Mouse (Mus musculus): ENCODE measurements around the gene Tuba3a. TPM values are rescaled to one million over a fixed set of nuclear protein-coding genes. Genes with fewer than 3 reads are reported as not detected.
"Not testable (repeated sequence)": the region's sequence is repeated elsewhere in the genome, so short reads cannot be mapped to it uniquely, and the experiment has no call there.

Tuba3a gene
- polyA plus RNA-seq, 1 experiment from 2014 or later, result 0.10 TPM

DNA sequence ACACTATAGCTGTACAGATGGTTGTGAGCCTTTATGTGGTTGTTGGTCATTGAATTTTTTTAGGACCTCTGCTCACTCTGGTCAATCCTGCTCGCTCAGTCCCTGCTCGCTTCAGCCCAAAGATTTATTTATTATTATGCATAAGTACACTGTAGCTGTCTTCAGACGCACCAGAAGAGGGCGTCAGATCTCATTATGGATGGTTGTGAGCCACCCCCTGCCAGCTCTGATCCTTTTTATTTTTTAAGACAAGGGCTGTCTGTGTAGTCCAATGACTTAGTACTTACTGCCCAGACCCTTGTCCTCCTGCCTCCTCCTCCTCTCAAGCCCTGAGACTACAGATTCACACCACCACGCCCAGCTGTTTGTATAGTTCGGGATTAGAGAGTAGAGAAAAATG is 19.2 kb downstream of the Tuba3a start:
- not testable (repeated sequence) for ATAC-seq (replicated peaks; ENCODE audit: insufficient number of reproducible peaks, low FRiP score, low TSS enrichment); H3K27me3 ChIP-seq (ENCODE audit: control insufficient read depth, insufficient read depth, low read length); H3K27ac ChIP-seq (ENCODE audit: low read depth, low read length); H3K4me2 ChIP-seq; H3K4me1 ChIP-seq (ENCODE audit: control insufficient read depth, insufficient read depth, low read length); H3K36me3 ChIP-seq (ENCODE audit: control insufficient read depth, insufficient read depth, low read length); H3K9me3 ChIP-seq (replicated peaks; ENCODE audit: control insufficient read depth, low read length); H3K9ac ChIP-seq (ENCODE audit: low read depth, low read length); H3K4me3 ChIP-seq (ENCODE audit: low read depth, low read length)
- 59% methylated on average over 6 of the region's 6 CpGs for WGBS (ENCODE audit: insufficient replicate concordance)

DNA sequence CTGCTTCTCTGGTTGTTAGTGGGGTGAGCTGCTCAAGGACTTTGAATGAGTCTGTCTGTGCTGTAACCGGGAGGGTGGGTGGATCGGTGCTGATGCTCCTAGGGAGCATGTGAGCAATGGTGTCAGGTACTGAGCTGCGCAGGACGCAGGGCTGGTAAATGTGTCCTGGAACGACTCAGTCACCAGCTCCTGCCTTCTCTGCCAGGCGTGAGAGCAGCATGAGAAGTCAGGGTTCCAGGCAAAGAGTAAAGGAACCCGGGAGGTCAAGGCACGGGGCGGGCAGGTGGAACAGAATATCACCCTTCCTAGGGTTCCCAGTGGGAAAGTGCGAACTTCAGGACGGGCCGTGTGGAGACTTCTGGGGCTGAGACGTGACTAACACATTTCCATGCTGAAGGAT is 19.8 kb downstream of the Tuba3a start:
- H3K4me2 ChIP-seq, result no peak overlapping the region
- ATAC-seq (replicated peaks; ENCODE audit: insufficient number of reproducible peaks, low FRiP score, low TSS enrichment), result no peak
- no peak overlapping the region for H3K4me3 ChIP-seq (ENCODE audit: low read depth, low read length)
- H3K27me3 ChIP-seq (ENCODE audit: control insufficient read depth, insufficient read depth, low read length), result no peaks in the 10 kb centered on the region; the same call in 1 of the 2 replicates
- H3K27ac ChIP-seq (ENCODE audit: low read depth, low read length), result no peak overlapping the region
- no peak overlapping the region for H3K9ac ChIP-seq (ENCODE audit: low read depth, low read length)
- no peaks in the 10 kb centered on the region for H3K4me1 ChIP-seq (ENCODE audit: control insufficient read depth, insufficient read depth, low read length)
- H3K9me3 ChIP-seq (replicated peaks; ENCODE audit: control insufficient read depth, low read length), result no peaks in the 10 kb centered on the region
- H3K36me3 ChIP-seq (ENCODE audit: control insufficient read depth, insufficient read depth, low read length), result no peaks in the 10 kb centered on the region
- 57% methylated on average over 13 of the region's 13 CpGs for WGBS (ENCODE audit: insufficient replicate concordance)

DNA sequence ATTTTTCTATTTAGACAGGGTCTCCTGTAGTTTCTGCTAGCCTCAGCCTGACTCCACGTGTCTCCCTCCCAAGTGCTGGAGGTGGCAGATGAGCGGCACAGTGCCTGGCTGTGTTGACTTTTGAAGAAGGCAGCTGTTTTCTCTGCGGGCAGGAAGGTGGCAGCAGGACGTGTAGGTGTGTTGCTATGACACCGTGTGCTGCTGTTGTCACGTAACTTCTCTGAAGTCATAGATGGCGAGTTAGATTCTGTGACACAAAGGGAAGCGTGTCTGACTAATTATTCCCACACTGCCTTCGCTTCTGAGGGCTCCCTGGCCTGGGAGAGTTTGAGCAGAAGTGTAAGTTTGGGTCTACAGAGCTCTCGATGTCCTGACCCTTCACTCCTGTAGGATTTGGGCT is 20.6 kb downstream of the Tuba3a start:
- no peak overlapping the region for H3K27ac ChIP-seq (ENCODE audit: low read depth, low read length)
- no peaks in the 10 kb centered on the region; the same call in 1 of the 2 replicates for H3K27me3 ChIP-seq (ENCODE audit: control insufficient read depth, insufficient read depth, low read length)
- no peak overlapping the region for H3K4me2 ChIP-seq
- no peak overlapping the region for H3K9ac ChIP-seq (ENCODE audit: low read depth, low read length)
- no peaks in the 10 kb centered on the region for H3K4me1 ChIP-seq (ENCODE audit: control insufficient read depth, insufficient read depth, low read length)
- WGBS (ENCODE audit: insufficient replicate concordance), result 52% methylated on average over 10 of the region's 10 CpGs
- ATAC-seq (replicated peaks; ENCODE audit: insufficient number of reproducible peaks, low FRiP score, low TSS enrichment), result no peak
- H3K36me3 ChIP-seq (ENCODE audit: control insufficient read depth, insufficient read depth, low read length), result no peaks in the 10 kb centered on the region
- no peak overlapping the region for H3K4me3 ChIP-seq (ENCODE audit: low read depth, low read length)
- H3K9me3 ChIP-seq (replicated peaks; ENCODE audit: control insufficient read depth, low read length), result no peaks in the 10 kb centered on the region

DNA sequence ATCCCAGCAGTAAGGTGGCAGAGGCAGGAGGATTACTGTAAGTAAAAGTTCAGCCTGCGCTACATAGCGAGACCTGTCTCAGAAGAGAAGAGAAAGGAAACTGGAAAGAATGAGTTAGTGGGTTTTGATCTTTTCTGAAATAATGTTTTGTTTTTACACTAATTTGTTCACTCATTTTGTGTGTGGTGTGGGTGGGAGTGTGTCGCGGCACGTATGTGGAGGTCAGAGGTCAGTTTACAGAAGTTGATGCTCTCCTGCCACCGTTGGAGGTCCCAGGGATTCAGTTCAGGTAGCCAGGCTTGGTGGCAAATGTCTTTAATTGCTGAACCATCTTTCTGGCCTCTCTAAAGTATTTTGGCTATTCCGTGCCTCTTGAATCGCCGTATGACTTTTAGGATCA is 21.6 kb downstream of the Tuba3a start:
- Histone ChIP-seq H3K4me2 (no peak overlapping the region), H3K4me1 (ENCODE audit: control insufficient read depth, insufficient read depth, low read length) (no peaks in the 10 kb centered on the region), H3K27ac (ENCODE audit: low read depth, low read length) (no peak overlapping the region), H3K9ac (ENCODE audit: low read depth, low read length) (no peak overlapping the region), H3K36me3 (ENCODE audit: control insufficient read depth, insufficient read depth, low read length) (no peaks in the 10 kb centered on the region), H3K9me3 (replicated peaks; ENCODE audit: control insufficient read depth, low read length) (no peaks in the 10 kb centered on the region), H3K27me3 (ENCODE audit: control insufficient read depth, insufficient read depth, low read length) (no peaks in the 10 kb centered on the region; the same call in 1 of the 2 replicates), H3K4me3 (ENCODE audit: low read depth, low read length) (no peak overlapping the region)
- ATAC-seq (replicated peaks; ENCODE audit: insufficient number of reproducible peaks, low FRiP score, low TSS enrichment), result no peak
- 83% methylated on average over 9 of the region's 9 CpGs for WGBS (ENCODE audit: insufficient replicate concordance)

DNA sequence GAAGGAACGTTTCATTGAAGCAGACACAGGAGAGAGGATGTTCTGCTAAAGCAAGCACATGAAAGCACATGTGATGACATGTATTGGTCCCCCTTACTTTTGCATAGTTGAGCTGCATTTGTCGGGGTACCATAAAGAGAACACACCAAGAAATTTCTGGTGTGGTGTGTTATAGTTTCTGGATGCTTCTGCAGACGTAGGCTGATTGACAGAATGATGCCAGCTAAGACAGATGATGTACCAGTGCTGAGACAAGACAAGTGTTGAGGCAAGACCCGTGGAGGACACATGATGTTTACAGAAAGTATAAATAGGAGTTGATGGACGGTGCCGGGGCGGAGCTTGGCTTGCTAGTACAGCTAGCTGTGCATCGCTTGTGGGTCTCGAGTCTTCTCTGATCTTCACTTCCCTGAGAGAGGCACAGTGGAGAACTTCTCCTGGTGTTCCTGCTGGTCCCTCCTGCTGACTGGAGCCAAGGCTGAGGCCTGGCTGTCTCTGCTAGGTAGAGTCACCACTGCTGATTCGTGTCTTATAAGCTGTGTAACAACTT is 25.8 kb downstream of the Tuba3a start:
- Histone ChIP-seq H3K9ac (ENCODE audit: low read depth, low read length) (no peak overlapping the region), H3K4me2 (no peak overlapping the region), H3K4me3 (ENCODE audit: low read depth, low read length) (no peak overlapping the region), H3K36me3 (ENCODE audit: control insufficient read depth, insufficient read depth, low read length) (no peaks in the 10 kb centered on the region), H3K4me1 (ENCODE audit: control insufficient read depth, insufficient read depth, low read length) (no peaks in the 10 kb centered on the region), H3K27me3 (ENCODE audit: control insufficient read depth, insufficient read depth, low read length) (no peaks in the 10 kb centered on the region; the same call in 1 of the 2 replicates), H3K27ac (ENCODE audit: low read depth, low read length) (no peak overlapping the region), H3K9me3 (replicated peaks; ENCODE audit: control insufficient read depth, low read length) (no peaks in the 10 kb centered on the region)
- ATAC-seq (replicated peaks; ENCODE audit: insufficient number of reproducible peaks, low FRiP score, low TSS enrichment), result no peak
- WGBS (ENCODE audit: insufficient replicate concordance), result 69% methylated on average over 10 of the region's 10 CpGs

DNA sequence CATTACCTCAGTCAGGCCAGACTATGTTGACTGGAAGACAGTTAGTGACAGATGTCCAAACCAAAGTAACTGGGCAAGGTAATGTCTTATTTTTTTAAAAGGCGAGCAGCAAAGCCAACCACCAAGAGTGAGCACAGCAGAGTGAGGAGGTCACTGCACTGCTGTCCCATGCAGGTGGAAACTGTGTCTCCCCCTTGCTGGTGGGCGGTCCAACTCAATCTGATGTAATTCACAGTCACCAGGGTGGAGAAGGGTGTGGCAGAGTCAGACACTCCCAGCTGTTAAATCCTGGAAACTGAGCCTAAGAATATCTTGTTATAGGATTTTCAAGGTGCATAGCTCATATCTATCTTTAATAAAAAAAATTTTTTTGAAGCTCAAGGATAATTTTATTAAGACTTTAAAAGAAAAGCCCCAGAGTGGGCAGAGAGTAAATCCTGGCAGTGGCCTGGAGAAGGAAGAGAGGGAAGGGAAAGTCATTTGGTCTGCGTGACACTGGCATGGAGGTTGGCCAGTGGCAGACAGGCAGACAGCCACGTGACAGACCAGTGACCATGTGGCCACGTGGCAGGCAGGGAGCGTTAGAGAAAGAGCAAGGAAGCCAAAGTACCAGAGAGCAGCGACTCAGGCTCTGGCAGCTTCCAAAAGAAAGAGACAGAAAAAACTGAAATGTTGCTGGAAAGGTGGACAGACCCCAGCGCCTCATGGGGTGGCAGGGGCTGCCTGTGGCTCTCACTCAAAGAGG is 29.4 kb downstream of the Tuba3a start:
- Histone ChIP-seq H3K4me2 (no peak overlapping the region), H3K4me1 (ENCODE audit: control insufficient read depth, insufficient read depth, low read length) (no peaks in the 10 kb centered on the region), H3K9me3 (replicated peaks; ENCODE audit: control insufficient read depth, low read length) (no peaks in the 10 kb centered on the region), H3K4me3 (ENCODE audit: low read depth, low read length) (no peak overlapping the region), H3K27me3 (ENCODE audit: control insufficient read depth, insufficient read depth, low read length) (no peaks in the 10 kb centered on the region), H3K36me3 (ENCODE audit: control insufficient read depth, insufficient read depth, low read length) (no peaks in the 10 kb centered on the region), H3K9ac (ENCODE audit: low read depth, low read length) (no peak overlapping the region), H3K27ac (ENCODE audit: low read depth, low read length) (no peak overlapping the region)
- 75% methylated on average over 8 of the region's 8 CpGs for WGBS (ENCODE audit: insufficient replicate concordance)
- ATAC-seq (replicated peaks; ENCODE audit: insufficient number of reproducible peaks, low FRiP score, low TSS enrichment), result no peak

DNA sequence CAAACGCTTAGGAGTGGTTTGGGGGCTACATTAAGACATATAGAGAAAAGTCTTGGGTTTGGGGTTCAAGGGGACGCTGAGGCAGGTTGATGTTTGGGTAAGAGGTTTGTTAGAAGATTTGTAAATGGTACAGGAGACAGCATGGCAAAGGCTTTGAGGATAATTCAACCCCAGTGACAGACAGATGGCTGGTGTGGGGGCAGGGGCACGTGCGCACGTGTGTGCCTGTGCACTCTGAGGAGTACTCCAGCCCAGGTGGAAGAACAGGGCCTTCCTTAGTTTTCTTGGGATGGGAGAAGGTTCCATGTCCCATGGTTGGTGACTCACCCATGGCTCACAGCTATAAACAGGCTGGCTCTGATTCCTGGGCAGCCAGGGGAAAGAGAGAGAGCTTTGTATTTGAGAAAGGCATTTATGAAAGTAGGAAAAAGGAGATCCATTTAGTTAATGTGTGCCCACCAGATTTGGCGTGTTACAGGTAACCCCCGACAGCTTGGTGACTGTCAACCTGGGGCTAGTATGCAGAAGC is 30.3 kb downstream of the Tuba3a start:
- ATAC-seq (replicated peaks; ENCODE audit: insufficient number of reproducible peaks, low FRiP score, low TSS enrichment), result no peak
- Histone ChIP-seq H3K9ac (ENCODE audit: low read depth, low read length) (no peak overlapping the region), H3K9me3 (replicated peaks; ENCODE audit: control insufficient read depth, low read length) (no peaks in the 10 kb centered on the region), H3K4me2 (no peak overlapping the region), H3K27me3 (ENCODE audit: control insufficient read depth, insufficient read depth, low read length) (no peaks in the 10 kb centered on the region), H3K4me1 (ENCODE audit: control insufficient read depth, insufficient read depth, low read length) (no peaks in the 10 kb centered on the region), H3K36me3 (ENCODE audit: control insufficient read depth, insufficient read depth, low read length) (no peaks in the 10 kb centered on the region), H3K27ac (ENCODE audit: low read depth, low read length) (no peak overlapping the region), H3K4me3 (ENCODE audit: low read depth, low read length) (no peak overlapping the region)
- whole genome bisulfite sequencing (ENCODE audit: insufficient replicate concordance), result 81% methylated on average over 7 of the region's 7 CpGs

DNA sequence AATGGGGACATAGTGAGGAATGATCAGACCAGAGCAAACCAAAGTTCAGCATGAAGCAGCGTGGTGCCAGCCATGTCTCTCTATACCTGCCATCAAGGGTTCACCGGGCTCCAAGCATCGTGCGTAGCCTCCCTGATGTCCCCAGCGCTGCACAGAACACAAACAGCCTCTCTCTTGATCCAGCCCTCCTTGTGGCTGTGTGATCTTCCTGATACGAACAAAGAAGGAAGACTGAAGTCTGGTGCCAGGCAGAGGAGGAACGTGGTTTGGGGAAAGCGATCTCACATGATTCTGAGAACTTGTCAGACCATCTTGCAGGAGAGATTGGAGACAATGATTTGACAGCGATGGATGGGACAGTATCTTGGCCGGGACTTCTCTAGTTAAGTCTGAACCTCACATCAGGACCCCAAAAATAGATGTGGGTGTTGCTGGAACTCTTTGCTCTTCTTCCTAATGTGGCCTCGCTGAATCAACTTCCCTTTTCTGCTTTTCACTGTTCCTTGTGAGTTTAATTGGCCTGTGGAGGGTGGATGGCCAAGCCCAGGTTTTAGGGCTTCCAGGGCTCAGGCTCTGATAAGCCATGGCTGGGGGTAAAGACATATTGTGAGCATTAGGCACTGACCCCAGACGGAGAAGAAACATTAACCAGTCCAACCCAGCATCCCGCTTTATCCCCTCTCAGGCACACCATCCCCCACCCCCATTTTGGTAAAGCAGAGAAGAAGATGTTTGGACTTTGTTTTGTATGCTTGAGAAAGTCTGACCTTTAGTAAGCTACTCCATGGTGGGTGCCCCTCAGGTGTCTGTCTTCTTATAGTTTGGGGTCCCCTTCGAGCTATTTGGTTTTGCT is 31.8 kb downstream of the Tuba3a start:
- H3K4me1 ChIP-seq (ENCODE audit: control insufficient read depth, insufficient read depth, low read length), result no peaks in the 10 kb centered on the region
- H3K27me3 ChIP-seq (ENCODE audit: control insufficient read depth, insufficient read depth, low read length), result no peaks in the 10 kb centered on the region
- H3K36me3 ChIP-seq (ENCODE audit: control insufficient read depth, insufficient read depth, low read length), result no peaks in the 10 kb centered on the region
- no peak overlapping the region for H3K4me3 ChIP-seq (ENCODE audit: low read depth, low read length)
- H3K27ac ChIP-seq (ENCODE audit: low read depth, low read length), result no peak overlapping the region
- no peak overlapping the region for H3K9ac ChIP-seq (ENCODE audit: low read depth, low read length)
- H3K9me3 ChIP-seq (replicated peaks; ENCODE audit: control insufficient read depth, low read length), result no peaks in the 10 kb centered on the region
- 76% methylated on average over 14 of the region's 14 CpGs for WGBS (ENCODE audit: insufficient replicate concordance)
- no peak for ATAC-seq (replicated peaks; ENCODE audit: insufficient number of reproducible peaks, low FRiP score, low TSS enrichment)
- H3K4me2 ChIP-seq, result no peak overlapping the region
